Mouse (Mus musculus): ENCODE data around the gene Nudt17. TPM values are rescaled to one million over a fixed set of nuclear protein-coding genes. Genes with fewer than 3 reads are reported as not detected.
A peak's percentile ranks its signal among the peaks of the same experiment; 100 is the strongest.

Nudt17 gene
- total and polyA plus RNA-seq, 2 experiments from 2014 or later, result 11.9 to 18.5 TPM

DNA sequence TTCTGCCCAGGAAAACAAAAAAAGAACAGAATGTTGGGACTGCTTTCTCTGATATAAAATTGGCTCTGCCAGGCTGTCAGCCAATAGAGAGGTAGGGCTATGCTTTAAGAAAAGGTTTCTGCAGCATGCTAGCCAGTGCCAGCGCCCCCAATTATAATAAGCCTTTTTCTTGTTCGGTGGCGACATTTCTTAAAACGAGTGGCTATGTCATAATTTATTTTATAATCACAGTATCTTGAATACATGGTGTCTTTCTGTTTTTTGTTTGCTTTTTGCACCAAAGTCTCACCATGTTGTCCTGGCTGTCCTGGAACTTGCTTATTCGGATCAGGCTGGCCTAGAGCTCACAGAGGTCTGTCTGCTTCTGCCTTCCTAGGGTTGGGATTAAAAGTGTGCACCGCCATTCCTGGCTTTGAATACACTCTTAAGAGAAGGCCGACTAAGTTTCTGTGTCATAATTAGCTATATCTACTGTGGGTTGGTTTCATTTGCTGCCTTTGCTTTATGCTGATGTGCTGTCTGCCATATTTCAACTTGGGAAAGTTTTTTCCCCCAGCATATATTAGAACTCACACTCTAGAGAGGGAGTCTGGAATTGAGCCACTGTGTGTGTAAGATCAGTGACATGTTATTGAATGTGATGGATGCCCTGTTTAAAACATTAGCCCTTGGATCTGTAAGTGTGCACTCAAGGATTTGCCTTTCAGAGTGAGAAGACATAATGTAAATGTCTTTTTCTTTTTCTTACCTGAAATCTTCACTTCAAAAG is 20.5 kb upstream of the Nudt17 start:
- Histone ChIP-seq H3K9ac (replicated peaks; ENCODE audit: low read length, poor library complexity, severe bottlenecking) (peak overlapping the region; percentile 79), H3K4me1 (ENCODE audit: insufficient read depth, low read length) (peaks cover 5% of the 10 kb centered on the region; the same call in 1 of the 2 replicates), H3K9me3 (ENCODE audit: low read length) (no peaks in the 10 kb centered on the region), H3K36me3 (ENCODE audit: insufficient read depth, low read length) (no peaks in the 10 kb centered on the region), H3K4me3 (ENCODE audit: low read depth, low read length) (peak overlapping the region; percentile 69), H3K27me3 (ENCODE audit: insufficient read depth, low read length) (no peaks in the 10 kb centered on the region), H3K27ac (ENCODE audit: low read depth, low read length) (peak overlapping the region; percentile 88; the same call in 1 of the 2 replicates), H3K4me2 (ENCODE audit: low read depth, low read length, poor library complexity, severe bottlenecking) (peak overlapping the region; percentile 63)
- DNase-seq (ENCODE audit: low spot score), result no peak
- 28% methylated on average over 7 of the region's 7 CpGs for WGBS
- ATAC-seq (ENCODE audit: low FRiP score), result no peak
- no peak for TF ChIP-seq CTCF (IDR thresholded peaks at IDR 0.05)

DNA sequence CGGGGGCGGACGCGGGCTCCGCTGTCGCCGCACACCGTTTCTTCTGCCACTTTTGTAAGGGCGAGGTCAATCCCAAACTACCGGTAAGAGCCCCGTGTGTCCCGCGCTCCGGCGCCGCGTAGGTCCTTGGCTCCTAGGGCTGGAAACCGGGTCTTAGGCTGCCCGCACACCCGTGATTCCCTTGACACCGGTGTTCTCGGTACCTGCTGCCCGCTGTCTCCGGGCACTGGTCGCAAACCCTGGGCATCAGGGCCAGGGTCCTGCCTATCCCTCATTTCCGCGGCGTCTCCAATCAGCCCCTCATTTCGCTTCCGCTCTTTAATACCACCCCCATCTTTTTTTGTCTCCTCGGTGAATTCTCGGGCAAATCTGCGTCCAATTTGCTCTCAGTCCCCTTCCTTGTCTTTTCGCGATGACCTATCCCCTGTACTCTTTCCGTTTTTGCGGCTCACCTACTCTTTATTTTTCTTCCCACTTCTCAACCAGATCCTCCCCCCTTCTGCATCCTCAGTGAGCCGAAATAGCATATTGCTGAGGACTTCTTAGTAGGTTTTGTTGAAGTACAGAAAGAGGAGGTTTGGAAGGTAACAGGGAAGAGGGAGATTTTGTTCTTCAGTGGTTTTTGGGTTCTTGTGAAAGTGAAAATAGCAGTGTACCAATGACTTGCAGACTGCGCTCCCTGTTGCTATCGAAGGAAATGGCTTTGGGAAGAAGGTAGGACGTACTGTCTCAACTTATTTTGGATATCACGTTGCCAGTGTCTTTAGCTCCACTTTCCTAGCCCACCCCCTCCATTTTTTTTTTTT is 19.7 kb upstream of the Nudt17 start:
- H3K36me3 ChIP-seq (ENCODE audit: insufficient read depth, low read length), result peaks cover 7% of the 10 kb centered on the region
- H3K27me3 ChIP-seq (ENCODE audit: insufficient read depth, low read length), result no peaks in the 10 kb centered on the region
- TF ChIP-seq CTCF (IDR thresholded peaks at IDR 0.05), result no peak
- H3K27ac ChIP-seq (ENCODE audit: low read depth, low read length), result peak overlapping the region; percentile 88
- H3K4me1 ChIP-seq (ENCODE audit: insufficient read depth, low read length), result peaks cover 5% of the 10 kb centered on the region; the same call in 1 of the 2 replicates
- peak overlapping the region; percentile 63 for H3K4me2 ChIP-seq (ENCODE audit: low read depth, low read length, poor library complexity, severe bottlenecking)
- H3K9ac ChIP-seq (replicated peaks; ENCODE audit: low read length, poor library complexity, severe bottlenecking), result peak overlapping the region; percentile 79
- DNase-seq (ENCODE audit: low spot score) (peak; percentile 21), ATAC-seq (ENCODE audit: low FRiP score) (peak; percentile 53)
- no peaks in the 10 kb centered on the region for H3K9me3 ChIP-seq (ENCODE audit: low read length)
- peak overlapping the region; percentile 69 for H3K4me3 ChIP-seq (ENCODE audit: low read depth, low read length)
- under 1% methylated on average over 41 of the region's 42 CpGs for WGBS

DNA sequence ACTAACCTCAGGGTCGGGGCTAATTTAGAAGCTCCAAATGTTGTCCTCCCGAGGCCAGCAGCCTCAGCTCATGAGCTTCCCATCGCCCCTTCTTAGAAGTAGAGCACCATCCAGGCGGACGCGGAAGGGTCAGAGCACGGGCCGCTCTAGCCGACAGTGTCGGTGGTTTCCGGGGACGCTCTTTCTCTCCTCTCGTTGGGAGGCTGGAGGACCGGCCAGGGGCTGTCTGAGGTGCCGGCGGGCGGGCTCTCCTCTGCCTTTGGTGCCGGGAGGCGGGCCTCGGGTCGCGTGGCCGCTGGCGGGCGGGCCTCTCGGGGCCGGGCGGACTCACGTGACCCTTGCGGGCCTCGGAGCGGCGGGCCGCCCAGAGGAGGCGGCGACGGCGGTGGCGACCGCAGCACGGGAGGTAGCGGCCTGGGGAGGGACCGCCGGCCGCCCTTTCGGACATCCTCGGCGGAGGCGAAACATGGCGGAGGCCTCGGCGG is 19.0 kb upstream of the Nudt17 start, which contains the start of the genes Polr3c and Rnf115:
Polr3c (minus strand) TSS at position 286 of the 485 bp plus-strand sequence.
Rnf115 (plus strand) TSS at position 322 of the 485 bp plus-strand sequence.
- no peak for TF ChIP-seq CTCF (IDR thresholded peaks at IDR 0.05)
- peak; percentile 95 for ATAC-seq (ENCODE audit: low FRiP score)

DNA sequence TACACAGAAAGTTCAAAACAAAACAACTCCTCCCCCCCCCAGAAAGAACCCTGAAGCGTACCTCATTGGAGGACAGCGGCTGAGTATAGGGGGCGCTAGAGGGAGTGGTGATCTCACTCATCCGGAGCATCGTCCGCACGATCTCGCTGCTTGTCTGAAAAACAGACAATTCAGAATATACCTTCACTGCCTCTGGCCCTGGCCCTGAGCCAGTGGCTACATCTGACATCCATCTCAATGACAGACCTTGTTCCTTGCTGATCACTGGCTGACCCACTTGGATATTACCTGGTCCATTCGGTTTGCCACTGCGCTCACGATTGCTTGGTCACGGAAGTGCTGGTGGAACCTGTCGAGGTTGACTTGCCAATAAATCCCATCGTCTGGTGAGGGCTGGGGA is 10.8 kb upstream of the Nudt17 start:
- DNase-seq (ENCODE audit: low spot score), result peak; percentile 80
- Histone ChIP-seq H3K9ac (replicated peaks; ENCODE audit: low read length, poor library complexity, severe bottlenecking) (no peak overlapping the region), H3K4me2 (ENCODE audit: low read depth, low read length, poor library complexity, severe bottlenecking) (no peak overlapping the region), H3K4me3 (ENCODE audit: low read depth, low read length) (no peak overlapping the region), H3K27ac (ENCODE audit: low read depth, low read length) (no peak overlapping the region), H3K4me1 (ENCODE audit: insufficient read depth, low read length) (no peaks in the 10 kb centered on the region), H3K9me3 (ENCODE audit: low read length) (no peaks in the 10 kb centered on the region), H3K27me3 (ENCODE audit: insufficient read depth, low read length) (no peaks in the 10 kb centered on the region), H3K36me3 (ENCODE audit: insufficient read depth, low read length) (peaks cover 15% of the 10 kb centered on the region)
- peak; percentile 65 for TF ChIP-seq CTCF (IDR thresholded peaks at IDR 0.05)
- ATAC-seq (ENCODE audit: low FRiP score), result no peak
- 37% methylated on average over 14 of the region's 14 CpGs for WGBS

More for the DNA sequence above, 19.0 kb upstream of the Nudt17 start, which contains the start of the genes Polr3c and Rnf115:
- under 1% methylated on average over 49 of the region's 52 CpGs for WGBS
- peak within 1 kb of the TSS; percentile 63 for H3K4me2 ChIP-seq (ENCODE audit: low read depth, low read length, poor library complexity, severe bottlenecking)
- H3K27ac ChIP-seq (ENCODE audit: low read depth, low read length), result peak within 1 kb of the TSS; percentile 88
- peaks cover 12% of the 10 kb centered on the region for H3K36me3 ChIP-seq (ENCODE audit: insufficient read depth, low read length)
- H3K4me1 ChIP-seq (ENCODE audit: insufficient read depth, low read length), result peaks cover 5% of the 10 kb centered on the region; the same call in 1 of the 2 replicates
- peak within 1 kb of the TSS; percentile 69 for H3K4me3 ChIP-seq (ENCODE audit: low read depth, low read length)
- H3K9me3 ChIP-seq (ENCODE audit: low read length), result no peaks in the 10 kb centered on the region
- H3K9ac ChIP-seq (replicated peaks; ENCODE audit: low read length, poor library complexity, severe bottlenecking), result peak within 1 kb of the TSS; percentile 79
- peak; percentile 95 for DNase-seq (ENCODE audit: low spot score)
- no peaks in the 10 kb centered on the region for H3K27me3 ChIP-seq (ENCODE audit: insufficient read depth, low read length)

DNA sequence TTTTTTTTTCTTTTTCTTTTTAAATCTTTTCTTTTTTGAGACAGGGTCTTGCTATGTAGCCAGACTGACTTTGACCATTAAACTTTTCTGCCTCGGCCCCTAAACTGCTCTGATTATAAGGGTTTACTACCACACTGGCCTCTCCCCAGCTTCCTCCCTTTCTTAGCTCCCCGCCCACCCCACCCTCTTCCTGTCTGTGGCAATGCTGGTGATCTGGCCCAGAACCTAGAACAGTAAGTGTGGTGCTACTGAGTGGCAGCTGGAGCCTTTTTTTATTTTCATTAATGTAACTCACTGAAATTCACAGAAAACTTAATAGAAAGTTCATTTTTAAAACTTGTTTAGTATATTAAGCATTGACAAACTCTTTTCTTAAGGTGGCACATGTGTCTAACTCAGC is 7.5 kb upstream of the Nudt17 start:
- Histone ChIP-seq H3K9ac (replicated peaks; ENCODE audit: low read length, poor library complexity, severe bottlenecking) (no peak overlapping the region), H3K4me3 (ENCODE audit: low read depth, low read length) (no peak overlapping the region), H3K9me3 (ENCODE audit: low read length) (no peaks in the 10 kb centered on the region), H3K4me2 (ENCODE audit: low read depth, low read length, poor library complexity, severe bottlenecking) (no peak overlapping the region), H3K4me1 (ENCODE audit: insufficient read depth, low read length) (no peaks in the 10 kb centered on the region), H3K27ac (ENCODE audit: low read depth, low read length) (no peak overlapping the region), H3K27me3 (ENCODE audit: insufficient read depth, low read length) (no peaks in the 10 kb centered on the region), H3K36me3 (ENCODE audit: insufficient read depth, low read length) (peaks cover 30% of the 10 kb centered on the region)
- TF ChIP-seq CTCF (IDR thresholded peaks at IDR 0.05), result no peak
- DNase-seq (ENCODE audit: low spot score) (no peak), ATAC-seq (ENCODE audit: low FRiP score) (no peak)
- WGBS, result 87% methylated on average over 2 of the region's 2 CpGs
